Mouse (Mus musculus) heart, adult 9 months (tissue): ENCODE data around the gene Dnajc27.

Source experiments
- DNase-seq, 2 experiments: peaks; one replicate each; pipeline ENCODE4 v3.0.0; 2022; ENCODE audit warnings: low spot score in 2 of 2

Gene Dnajc27

GRCm38 (mm10) chr12:4080311-4080710, 2.1 kb upstream of the Dnajc27 start:
- peak; percentile 10 to 63 for DNase-seq

- DNase-seq: no peak
Measured at GRCm38 (mm10) chr12:4083441-4083840, 1.1 kb downstream of the Dnajc27 start.

- peak; percentile 27 to 47 for DNase-seq
Measured at GRCm38 (mm10) chr12:4107383-4107782, 25.0 kb downstream of the Dnajc27 start.

GRCm38 (mm10) chr12:4116132-4116531, 33.7 kb downstream of the Dnajc27 start:
- DNase-seq: no peak

- DNase-seq: no peak
Measured at GRCm38 (mm10) chr12:4117136-4117535, 34.8 kb downstream of the Dnajc27 start.

GRCm38 (mm10) chr12:4117579-4117978, 35.2 kb downstream of the Dnajc27 start:
- DNase-seq: no peak

GRCm38 (mm10) chr12:4127346-4127745, 45.0 kb downstream of the Dnajc27 start:
- peak in 1 of 2 experiments; percentile 14 for DNase-seq

GRCm38 (mm10) chr12:4132941-4133846, 50.8 kb downstream of the Dnajc27 start, which contains the start of gene Adcy3:
Gene Adcy3 (plus strand): TSS chr12:4133103.
- peak; percentile 48 for DNase-seq

- no peak for DNase-seq
Measured at GRCm38 (mm10) chr12:4133847-4134212, 51.4 kb downstream of the Dnajc27 start.

- DNase-seq: no peak
Measured at GRCm38 (mm10) chr12:4143179-4143578, 60.8 kb downstream of the Dnajc27 start.

- DNase-seq: peak; percentile 13 to 34
Measured at GRCm38 (mm10) chr12:4150936-4151335, 68.6 kb downstream of the Dnajc27 start.

GRCm38 (mm10) chr12:4151969-4152368, 69.6 kb downstream of the Dnajc27 start:
- peak; percentile 47 to 56 for DNase-seq

GRCm38 (mm10) chr12:4157466-4157865, 75.1 kb downstream of the Dnajc27 start:
- DNase-seq: no peak

GRCm38 (mm10) chr12:4158179-4158578, 75.8 kb downstream of the Dnajc27 start:
- no peak for DNase-seq

GRCm38 (mm10) chr12:4158868-4159632, 76.7 kb downstream of the Dnajc27 start:
- DNase-seq: no peak
